Mouse (Mus musculus) gastrocnemius, postnatal 10 days (tissue): Measurements from ENCODE around the gene Ccdc83. TPM values are rescaled to one million over a fixed set of nuclear protein-coding genes. Genes with fewer than 3 reads are reported as not detected.
A peak's percentile ranks its signal among the peaks of the same experiment; 100 is the strongest.

Experiments used
- DNase-seq: peaks from one replicate; pipeline ENCODE4 v3.0.0; 2021; ENCODE audit warnings: mixed read lengths
- long read RNA-seq, 2 experiments: library from polyadenylated mRNA; stranded (forward); transcript quantifications; one replicate each; pipeline ENCODE4 v2.0.0; 2021
- total RNA-seq, 2 experiments: library from RNA; stranded (reverse); gene quantifications; 2 replicates each; pipeline ENCODE4 v1.2.3; 2021

Gene Ccdc83
- total RNA-seq = under 1 TPM; 0.61 to 0.87 TPM
- long read RNA-seq, experiment 1 = 0 reads
- long read RNA-seq, experiment 2, partial matches to known transcripts = 0 of 2 reads
- long read RNA-seq, experiment 2, other reads (novel, unspliced or antisense) = 2 of 2 reads

- DNase-seq = peak; percentile 80
These were observed at the start of gene Ccdc83 for GRCm38 (mm10) chr7:90265289-90265970. TSS of gene Ccdc83 (minus strand) at chr7:90265777.

- DNase-seq = no peak
These were observed 47.8 kb upstream of the Ccdc83 start for GRCm38 (mm10) chr7:90313421-90313820.

DNA sequence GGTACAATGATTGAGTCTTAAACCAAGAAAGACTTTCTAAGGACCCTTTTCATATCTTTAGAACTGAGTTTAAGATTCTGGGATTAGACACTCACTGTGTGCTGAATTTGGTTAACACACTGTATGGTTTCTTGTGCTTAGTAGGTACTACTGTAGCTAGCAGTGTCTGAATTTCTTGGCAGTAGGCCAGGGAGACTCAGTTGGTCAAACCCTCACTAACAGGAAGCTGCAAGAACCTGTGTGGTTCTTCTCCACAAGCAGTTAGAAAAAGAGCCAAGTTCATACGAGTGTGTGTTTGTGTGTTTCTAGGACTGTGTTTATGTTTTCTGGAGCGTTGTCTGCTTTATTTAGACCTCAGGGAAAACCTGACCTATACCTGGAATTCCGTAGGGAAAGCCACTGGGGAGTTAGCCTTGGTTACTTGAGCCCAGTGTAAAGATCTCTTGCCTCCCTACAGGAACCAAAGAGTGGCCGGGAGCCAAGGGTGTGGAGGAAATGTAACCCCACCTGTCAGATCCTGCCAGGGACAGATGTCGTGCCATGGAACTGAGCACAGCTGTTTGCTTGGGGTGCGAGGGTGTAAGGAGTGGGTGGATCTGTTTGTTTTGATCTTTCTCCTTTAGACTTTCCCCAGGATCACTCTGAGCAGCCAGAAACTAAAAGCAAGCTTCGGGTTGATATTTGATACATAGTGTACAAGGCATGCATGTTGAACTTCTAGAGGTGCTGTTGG is 46.7 kb upstream of the Ccdc83 start:
- DNase-seq = peak; percentile 41

GRCm38 (mm10) chr7:90308003-90308402 is 42.4 kb upstream of the Ccdc83 start:
- DNase-seq = no peak

DNA sequence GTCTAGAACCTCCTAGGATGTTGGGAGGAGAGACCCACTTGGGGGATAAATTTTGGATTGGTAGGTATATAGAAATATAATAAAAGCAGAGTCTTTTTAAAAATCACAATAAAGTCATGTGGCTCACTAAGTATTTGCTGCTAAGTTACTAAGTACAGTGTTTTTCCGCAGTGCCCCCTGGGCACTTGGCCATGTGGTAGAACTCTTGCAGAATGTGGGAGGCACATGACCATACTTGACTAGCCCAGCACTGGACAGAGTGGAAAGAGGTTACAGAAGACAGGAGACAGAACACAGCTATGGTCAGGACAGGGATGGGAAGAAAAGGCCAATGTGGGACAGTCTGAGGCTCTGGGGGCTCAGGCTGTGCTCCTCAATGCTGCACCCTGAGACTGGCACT is 41.4 kb upstream of the Ccdc83 start:
- no peak for DNase-seq

DNA sequence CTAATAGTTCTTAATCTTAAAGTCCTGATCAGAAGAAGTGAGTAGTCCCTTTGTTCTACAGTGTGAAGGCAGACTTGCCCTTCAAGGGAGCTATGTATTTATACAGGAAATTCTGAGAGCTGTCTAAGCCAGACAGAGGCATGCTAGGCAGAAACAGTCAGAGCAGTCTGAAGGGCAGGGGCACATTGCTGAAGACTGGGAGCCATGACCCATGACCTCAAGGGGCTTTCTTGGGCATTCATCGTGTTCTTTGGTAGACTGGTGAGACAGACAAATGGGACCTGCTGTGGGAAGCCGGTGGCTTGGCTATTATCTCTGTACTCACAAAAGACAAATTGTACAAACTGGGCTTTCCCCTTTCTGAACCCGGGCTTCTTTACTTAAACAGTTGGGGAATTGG is 40.5 kb upstream of the Ccdc83 start:
- DNase-seq = no peak

DNA sequence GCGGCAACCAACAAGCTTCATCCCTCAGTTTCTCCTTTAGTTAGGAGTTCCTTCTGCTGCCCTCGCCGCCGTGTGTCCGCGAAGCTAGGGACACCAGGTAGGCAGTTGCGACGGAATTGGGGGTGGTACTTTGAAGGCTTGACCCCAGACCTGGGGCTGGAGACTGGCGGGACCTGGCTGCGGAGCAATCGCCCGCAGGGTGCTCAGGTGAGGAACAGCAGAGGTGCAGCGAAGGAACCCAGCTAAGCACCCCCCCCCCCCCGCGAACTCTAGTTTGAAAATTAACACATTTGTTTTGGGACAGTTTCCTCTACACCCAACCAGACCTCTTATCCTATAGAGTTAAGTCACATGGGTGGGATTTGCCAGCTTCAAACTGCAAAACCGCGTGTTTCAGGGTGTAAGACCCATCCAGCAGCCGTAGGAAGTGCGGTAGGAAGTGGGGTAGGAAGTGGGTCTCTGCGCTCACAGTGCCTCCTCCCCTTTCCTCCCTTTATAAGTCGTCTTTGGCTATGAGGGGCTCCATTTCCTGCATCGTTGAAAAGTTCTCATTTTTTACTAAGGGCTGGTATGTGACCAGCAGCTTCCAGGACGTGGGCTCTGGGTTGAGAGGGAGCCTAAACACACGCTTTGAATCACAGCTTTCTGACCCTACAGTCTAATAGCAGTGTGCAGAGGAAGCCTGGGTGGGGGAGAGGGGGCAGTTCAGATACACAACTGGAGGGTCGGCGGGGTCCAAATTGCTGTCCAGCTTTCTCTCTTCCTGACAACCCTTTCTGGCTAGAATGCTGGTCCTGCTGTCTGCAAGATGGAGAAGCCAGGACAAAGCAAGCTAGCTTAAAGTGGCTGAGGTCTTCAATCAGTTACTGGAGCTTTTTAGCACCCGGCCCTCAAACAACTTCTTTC is 37.3 kb upstream of the Ccdc83 start:
- DNase-seq = no peak

DNA sequence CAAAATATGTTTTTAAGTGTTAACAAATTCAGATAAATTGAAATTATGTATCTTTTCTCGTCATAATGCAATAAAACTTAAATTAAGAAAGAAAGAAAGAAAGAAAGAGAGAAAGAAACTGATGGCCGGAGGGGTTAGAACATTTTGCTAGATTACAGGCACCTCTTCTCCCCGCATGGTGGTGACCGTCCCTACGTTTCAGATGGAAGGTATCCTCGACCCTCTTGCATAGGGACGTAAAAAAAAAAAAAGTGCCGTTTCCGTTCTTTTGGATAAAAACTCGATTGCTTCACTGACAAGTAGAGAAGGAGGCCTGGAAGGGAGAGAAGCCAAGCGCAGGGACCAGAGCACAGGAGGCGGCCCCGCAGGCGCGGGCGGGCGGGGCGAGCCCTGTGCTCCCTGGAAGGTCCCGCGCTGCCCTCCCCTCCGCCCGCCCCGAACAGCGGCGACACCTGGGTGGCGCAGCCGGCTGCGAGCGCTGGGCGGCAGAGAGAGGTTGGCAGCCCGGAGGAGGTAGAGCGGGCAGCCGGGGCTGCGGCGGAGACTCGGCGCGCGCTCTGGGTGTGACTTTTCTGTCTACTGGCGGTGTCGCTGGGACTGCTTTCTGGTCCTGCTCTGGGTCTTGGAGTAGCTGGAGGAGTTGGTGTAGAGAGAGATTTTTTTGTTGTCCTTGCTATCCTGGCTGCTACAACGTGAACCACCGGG is 36.5 kb upstream of the Ccdc83 start, which contains the start of gene Sytl2:
TSS of gene Sytl2 (plus strand) at position 311 of the 705 bp plus-strand sequence.
- DNase-seq = peak; percentile 66

- DNase-seq = no peak
These were observed 26.3 kb upstream of the Ccdc83 start for GRCm38 (mm10) chr7:90291885-90292284.

- DNase-seq = no peak
These were observed 19.2 kb upstream of the Ccdc83 start for GRCm38 (mm10) chr7:90284793-90285192.

DNA sequence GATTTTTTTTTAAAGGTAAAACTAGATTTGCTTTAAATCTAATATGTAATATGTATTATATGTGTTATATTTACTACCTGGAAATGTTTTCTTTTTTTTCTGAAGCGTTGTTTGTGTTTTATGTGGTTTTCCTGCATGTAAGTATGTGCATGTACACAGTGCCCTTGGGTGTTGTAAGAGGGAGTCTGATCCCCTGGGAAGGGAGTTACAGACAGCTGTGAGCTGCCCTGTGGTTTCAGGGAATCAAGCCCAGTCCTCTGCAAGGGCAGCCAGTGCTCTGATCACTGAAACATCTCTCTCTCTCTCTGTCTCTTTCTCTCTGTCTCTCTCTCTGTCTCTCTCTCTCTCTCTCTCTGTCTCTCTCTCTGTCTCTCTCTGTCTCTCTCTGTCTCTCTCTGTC is 17.2 kb upstream of the Ccdc83 start:
- no peak for DNase-seq

DNA sequence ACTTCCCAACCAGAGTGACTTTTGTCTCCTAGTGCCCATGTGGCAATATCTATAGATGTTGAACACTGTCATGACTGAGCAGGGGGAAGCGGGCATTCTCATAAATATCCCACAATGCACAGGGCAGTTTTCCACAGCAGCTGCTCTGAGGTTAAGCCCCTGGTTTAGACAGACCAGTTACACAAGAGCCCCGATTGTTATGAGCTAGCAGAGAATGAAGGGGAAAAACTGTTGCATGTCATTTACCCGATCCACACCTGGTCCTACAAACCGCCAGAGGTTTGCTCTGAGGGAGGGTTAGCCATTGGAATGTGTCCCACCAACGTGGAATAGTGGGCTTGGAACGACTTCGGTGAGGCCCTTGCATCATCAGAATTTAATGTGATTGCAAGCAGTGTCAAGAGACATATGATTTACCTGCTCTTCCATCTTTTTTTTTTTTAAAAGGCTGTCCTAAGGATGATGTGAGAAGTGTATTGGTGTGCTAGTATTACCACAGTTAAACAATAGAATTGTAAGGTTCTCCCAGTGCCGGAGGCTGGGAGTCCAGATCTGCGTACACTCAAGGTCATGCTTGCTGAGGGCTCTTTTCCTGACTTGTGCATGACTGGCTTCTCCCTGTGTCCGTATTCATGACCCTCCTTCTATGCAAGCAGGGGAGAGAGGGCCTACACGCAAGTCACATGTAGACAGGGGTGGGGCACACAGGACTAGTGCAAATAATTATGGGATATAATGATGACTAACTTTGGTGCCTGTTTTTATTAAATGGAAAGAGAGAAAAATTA is 16.4 kb upstream of the Ccdc83 start:
- no peak for DNase-seq

GRCm38 (mm10) chr7:90280878-90281277 is 15.3 kb upstream of the Ccdc83 start:
- no peak for DNase-seq

DNA sequence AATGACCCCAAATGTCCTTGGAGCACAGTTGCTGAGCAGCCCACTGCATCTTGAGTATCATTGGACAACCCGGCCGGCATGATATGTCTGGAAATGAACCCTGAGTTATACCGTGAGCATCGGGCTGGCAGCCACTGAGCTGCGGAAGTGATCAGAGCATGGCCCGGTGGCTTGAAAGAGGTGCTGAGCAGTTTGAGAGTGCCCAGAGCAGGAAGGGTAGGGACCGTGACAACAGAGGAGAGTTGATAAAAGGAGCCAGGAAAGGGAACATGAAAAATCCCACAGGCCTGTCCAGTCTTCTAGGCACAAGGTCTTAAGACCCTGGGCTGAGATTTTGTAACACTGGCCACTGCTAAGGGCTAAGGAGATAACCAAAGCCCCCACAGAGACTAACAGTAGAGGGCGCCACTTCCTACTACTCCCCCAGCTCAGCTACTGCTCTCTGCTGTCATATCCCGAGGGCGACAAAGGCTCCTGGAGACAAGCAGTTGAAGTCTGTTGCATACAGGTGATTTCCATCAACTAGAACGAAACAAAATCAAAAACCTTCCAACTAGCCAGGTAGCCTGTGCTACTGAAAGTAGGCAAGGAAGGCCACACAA is 14.8 kb upstream of the Ccdc83 start:
- peak; percentile 53 for DNase-seq

- no peak for DNase-seq
These were observed 13.6 kb upstream of the Ccdc83 start for GRCm38 (mm10) chr7:90279136-90279535.

DNA sequence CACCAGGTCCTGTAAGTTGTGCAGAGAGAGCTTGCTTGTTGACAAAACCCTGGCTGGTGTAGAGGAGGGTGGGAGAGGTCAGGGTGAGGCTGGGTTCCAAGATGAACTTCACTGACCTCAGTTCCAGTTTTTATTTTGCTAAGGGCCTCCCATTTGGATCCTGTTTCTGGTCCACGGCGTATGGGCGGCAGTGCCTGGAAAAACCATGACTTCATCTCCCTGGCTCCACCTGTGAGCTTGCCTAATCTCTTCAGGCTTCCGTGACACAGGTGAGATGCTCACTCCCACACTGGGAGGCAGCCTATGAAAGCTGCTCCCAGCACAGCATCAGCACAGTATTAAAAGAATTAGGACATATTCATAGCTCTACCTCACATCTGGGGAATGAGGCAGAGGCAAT is 12.2 kb upstream of the Ccdc83 start:
- DNase-seq = no peak

- DNase-seq = no peak
These were observed 11.7 kb upstream of the Ccdc83 start for GRCm38 (mm10) chr7:90277246-90277645.

DNA sequence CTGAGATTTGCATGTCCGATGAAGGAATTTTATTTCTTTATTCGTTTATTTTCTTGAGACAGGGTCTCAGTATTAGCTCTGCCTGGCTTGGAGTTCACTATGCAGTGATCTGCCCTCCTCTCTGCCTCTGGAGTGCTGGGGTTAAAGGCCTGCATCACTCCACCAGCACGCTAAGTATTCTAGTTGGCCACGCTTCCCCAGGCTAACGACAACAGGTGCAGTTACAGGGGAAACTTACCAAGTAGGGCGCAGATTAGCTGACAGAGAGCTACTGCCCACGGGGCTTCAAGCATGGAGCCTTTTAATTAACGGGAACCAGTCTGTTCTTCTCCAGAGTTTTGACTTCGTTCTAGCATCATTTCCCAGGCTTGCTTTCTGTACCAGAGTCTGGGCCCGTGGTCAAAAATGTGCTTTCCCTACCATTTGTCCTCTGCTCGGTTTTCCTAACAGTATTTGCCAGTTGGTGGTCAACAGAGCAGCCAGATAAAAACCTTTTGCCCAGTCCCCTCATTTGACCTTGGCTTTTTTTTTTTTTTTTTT is 9.1 kb upstream of the Ccdc83 start:
- peak; percentile 28 for DNase-seq

- DNase-seq = no peak
These were observed 4.6 kb upstream of the Ccdc83 start for GRCm38 (mm10) chr7:90270141-90270540.

GRCm38 (mm10) chr7:90261902-90262599 is 3.5 kb downstream of the Ccdc83 start:
- DNase-seq = no peak
